Mouse (Mus musculus) midbrain, embryonic 15.5 days (tissue): ENCODE results near the gene Sp6. TPM values are rescaled to one million over a fixed set of nuclear protein-coding genes. Genes with fewer than 3 reads are reported as not detected.

Source experiments
- ATAC-seq: fragments of 200-750 bp; cut with Nextera tagmentation; replicated peaks from 2 replicates; pipeline ENCODE4 v1.8.0; 2017; ENCODE audit warnings: moderate TSS enrichment
- H3K27ac ChIP-seq: fragments of 300-500 bp; sonication (generic); 2 replicates; pipeline ENCODE4 v1.5.1; 2015; ENCODE audit warnings: mild to moderate bottlenecking, inconsistent platforms
- H3K27me3 ChIP-seq: fragments of 300-500 bp; sonication (generic); replicated peaks from 2 replicates; pipeline ENCODE4 v1.6.1; 2015; ENCODE audit warnings: inconsistent platforms
- H3K36me3 ChIP-seq: fragments of 300-500 bp; sonication (generic); replicated peaks from 2 replicates; pipeline ENCODE4 v1.6.1; 2015; ENCODE audit warnings: inconsistent platforms
- H3K4me1 ChIP-seq: fragments of 300-500 bp; sonication (generic); 2 replicates; pipeline ENCODE4 v1.6.1; 2015; ENCODE audit warnings: inconsistent platforms
- H3K4me2 ChIP-seq: fragments of 300-500 bp; sonication (generic); 2 replicates; pipeline ENCODE4 v1.6.1; 2015; ENCODE audit warnings: inconsistent platforms, mild to moderate bottlenecking, moderate library complexity
- H3K4me3 ChIP-seq: fragments of 300-500 bp; sonication (generic); 2 replicates; pipeline ENCODE4 v1.5.1; 2015; ENCODE audit warnings: mild to moderate bottlenecking, inconsistent platforms
- H3K9ac ChIP-seq: fragments of 300-500 bp; sonication (generic); 2 replicates; pipeline ENCODE4 v1.6.1; 2015; ENCODE audit warnings: mild to moderate bottlenecking, inconsistent platforms
- H3K9me3 ChIP-seq: fragments of 300-500 bp; sonication (generic); 2 replicates; pipeline ENCODE4 v1.6.1; 2016; ENCODE audit warnings: inconsistent platforms
- WGBS: fragments of 180-500 bp; shearing (Covaris S2); methylation state at CpG from one replicate; pipeline ENCODE4 v1.1.7; 2015; ENCODE audit warnings: mixed read lengths; 5-methylcytosine and 5-hydroxymethylcytosine counted together
- polyA plus RNA-seq: library from polyadenylated mRNA; unstranded; fragments of >200 nt; fragmentation: Nextera tagmentation; extraction: Ambion mirVana; gene quantifications from 2 replicates; pipeline ENCODE4 v1.2.1, GENCODE M21; 2015

Sp6 gene
- 0.37 TPM in 1 of 2 replicates, not detected in the other for polyA plus RNA-seq

DNA sequence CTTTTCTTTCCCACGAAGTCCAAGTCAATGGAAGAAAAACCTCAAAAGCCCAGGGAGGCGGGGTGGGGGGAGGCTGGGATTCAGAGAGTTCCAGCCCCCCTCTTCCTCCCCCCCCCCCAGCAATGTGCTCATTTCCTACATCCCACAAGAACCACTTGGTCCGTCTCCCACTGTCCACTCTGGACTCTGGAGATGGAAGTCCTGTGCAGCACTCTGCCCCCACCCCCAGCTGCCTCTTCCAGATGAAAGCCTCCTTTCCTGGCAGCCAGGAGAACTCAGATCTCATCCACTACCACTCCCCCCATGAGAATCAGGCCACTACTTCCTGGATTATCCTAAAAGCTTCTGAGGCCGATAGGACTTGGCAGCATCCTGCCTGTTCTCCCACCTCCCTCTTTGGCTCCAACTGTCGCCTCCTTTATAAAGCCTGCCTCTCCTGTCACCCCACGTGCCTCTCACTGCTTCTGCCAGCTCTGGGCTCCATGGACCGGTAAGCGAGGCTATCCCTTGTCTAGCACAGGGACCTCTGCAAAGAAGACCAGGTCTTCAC lies at the start of gene Sp6:
Gene Sp6, plus strand, starts transcription at position 274 of the 550 bp plus-strand sequence.
- no peaks in the 10 kb centered on the region for H3K9me3 ChIP-seq
- no peak within 1 kb of the TSS for H3K27ac ChIP-seq
- no peaks in the 10 kb centered on the region for H3K36me3 ChIP-seq
- no peak within 1 kb of the TSS for H3K4me2 ChIP-seq
- no peak for ATAC-seq
- H3K4me3 ChIP-seq, result no peak within 1 kb of the TSS
- H3K27me3 ChIP-seq, result peaks cover 42% of the 10 kb centered on the region
- H3K9ac ChIP-seq, result no peak within 1 kb of the TSS
- H3K4me1 ChIP-seq, result peaks cover under 1% of the 10 kb centered on the region; the same call in 1 of the 2 replicates
- WGBS, result 27% methylated on average over 8 of the region's 8 CpGs

GRCm38 (mm10) chr11:96963580-96963979 lies 49.6 kb upstream of the Sp6 start:
- Histone ChIP-seq H3K4me3 (no peak overlapping the region), H3K4me2 (no peak overlapping the region), H3K27ac (no peak overlapping the region), H3K27me3 (no peaks in the 10 kb centered on the region), H3K4me1 (peaks cover 7% of the 10 kb centered on the region; the same call in 1 of the 2 replicates), H3K9ac (no peak overlapping the region), H3K36me3 (peaks cover 25% of the 10 kb centered on the region), H3K9me3 (no peaks in the 10 kb centered on the region)
- peak; percentile 52; the same call in 1 of the 2 replicates for ATAC-seq
- 17% methylated on average over 8 of the region's 8 CpGs for WGBS

DNA sequence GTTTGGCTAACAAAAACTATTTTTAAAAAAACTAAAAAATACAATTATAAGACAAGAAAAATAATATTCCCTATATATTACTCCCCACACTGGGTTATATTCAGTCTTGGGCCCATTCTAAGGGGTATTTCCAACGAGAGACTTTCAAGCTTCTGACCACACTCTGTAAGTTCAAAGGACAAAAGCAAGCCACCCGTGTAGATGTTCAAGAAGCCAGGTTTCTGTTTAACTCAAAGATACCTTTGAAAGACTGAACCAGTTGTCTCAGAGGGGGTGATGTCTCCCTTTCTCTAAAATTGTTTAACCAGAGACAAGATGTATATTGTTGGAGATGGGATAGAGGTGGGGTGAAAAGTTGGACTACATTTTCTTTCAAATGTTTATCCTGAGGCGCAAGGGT lies 47.0 kb upstream of the Sp6 start:
- Histone ChIP-seq H3K9me3 (no peaks in the 10 kb centered on the region), H3K27me3 (no peaks in the 10 kb centered on the region), H3K4me2 (no peak overlapping the region), H3K27ac (no peak overlapping the region), H3K4me1 (peaks cover 16% of the 10 kb centered on the region; the same call in 1 of the 2 replicates), H3K9ac (no peak overlapping the region), H3K4me3 (no peak overlapping the region), H3K36me3 (0 out of 2 replicates have a peak, but pooled peaks cover 8% of the 10 kb centered on the region)
- 92% methylated on average over 3 of the region's 3 CpGs for WGBS
- no peak for ATAC-seq

- Histone ChIP-seq H3K9me3 (no peaks in the 10 kb centered on the region), H3K4me1 (peaks cover 16% of the 10 kb centered on the region; the same call in 1 of the 2 replicates), H3K4me3 (no peak overlapping the region), H3K4me2 (no peak overlapping the region), H3K27ac (no peak overlapping the region), H3K27me3 (no peaks in the 10 kb centered on the region), H3K9ac (no peak overlapping the region), H3K36me3 (0 out of 2 replicates have a peak, but pooled peaks cover under 1% of the 10 kb centered on the region)
- WGBS, result 89% methylated on average over 13 of the region's 13 CpGs
- ATAC-seq, result no peak
These were observed 46.2 kb upstream of the Sp6 start for GRCm38 (mm10) chr11:96966914-96967543.

DNA sequence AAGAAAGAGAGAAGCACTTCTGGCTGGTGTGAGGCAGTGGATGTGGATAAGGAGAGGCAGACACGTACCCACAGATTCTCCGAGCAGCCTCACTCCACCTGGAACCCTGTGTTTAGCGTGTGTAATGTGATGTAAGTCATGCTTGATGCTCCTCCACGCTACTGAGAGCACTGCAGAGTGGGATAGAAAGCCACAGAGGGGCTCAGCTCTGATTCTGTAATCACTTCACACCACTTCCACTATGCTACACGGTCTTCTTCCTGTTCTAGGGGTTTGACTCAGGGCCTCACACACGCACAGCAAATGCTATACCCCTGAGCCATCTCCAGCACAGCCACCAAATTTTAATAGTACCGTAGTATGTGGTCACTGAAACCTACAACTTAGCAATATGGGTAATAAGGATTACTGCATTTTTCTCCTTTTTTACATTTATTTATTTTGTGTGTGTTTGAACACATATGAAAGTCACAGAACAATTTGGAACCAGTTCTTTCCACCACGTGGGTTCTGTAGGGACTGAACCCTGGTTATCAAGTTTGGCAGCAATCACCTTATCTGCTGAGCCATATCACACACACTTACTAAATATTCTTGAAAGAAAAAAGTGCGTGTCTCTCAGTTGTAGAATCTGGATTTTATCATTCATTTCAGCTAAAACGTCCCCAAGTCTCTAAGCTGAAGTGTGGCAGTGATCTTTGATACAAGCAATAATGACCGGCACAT lies 45.5 kb upstream of the Sp6 start:
- no peak overlapping the region for H3K27ac ChIP-seq
- H3K9ac ChIP-seq, result no peak overlapping the region
- WGBS, result 89% methylated on average over 11 of the region's 11 CpGs
- H3K4me1 ChIP-seq, result peaks cover 21% of the 10 kb centered on the region
- no peak overlapping the region for H3K4me3 ChIP-seq
- ATAC-seq, result no peak
- no peaks in the 10 kb centered on the region for H3K27me3 ChIP-seq
- H3K9me3 ChIP-seq, result no peaks in the 10 kb centered on the region
- no peaks in the 10 kb centered on the region for H3K36me3 ChIP-seq
- H3K4me2 ChIP-seq, result no peak overlapping the region

GRCm38 (mm10) chr11:96968476-96968875 lies 44.7 kb upstream of the Sp6 start:
- Histone ChIP-seq H3K9me3 (no peaks in the 10 kb centered on the region), H3K4me3 (no peak overlapping the region), H3K9ac (no peak overlapping the region), H3K4me1 (peaks cover 24% of the 10 kb centered on the region), H3K27ac (no peak overlapping the region), H3K36me3 (no peaks in the 10 kb centered on the region), H3K27me3 (no peaks in the 10 kb centered on the region), H3K4me2 (no peak overlapping the region)
- ATAC-seq, result no peak
- WGBS, result 75% methylated on average over 6 of the region's 6 CpGs

DNA sequence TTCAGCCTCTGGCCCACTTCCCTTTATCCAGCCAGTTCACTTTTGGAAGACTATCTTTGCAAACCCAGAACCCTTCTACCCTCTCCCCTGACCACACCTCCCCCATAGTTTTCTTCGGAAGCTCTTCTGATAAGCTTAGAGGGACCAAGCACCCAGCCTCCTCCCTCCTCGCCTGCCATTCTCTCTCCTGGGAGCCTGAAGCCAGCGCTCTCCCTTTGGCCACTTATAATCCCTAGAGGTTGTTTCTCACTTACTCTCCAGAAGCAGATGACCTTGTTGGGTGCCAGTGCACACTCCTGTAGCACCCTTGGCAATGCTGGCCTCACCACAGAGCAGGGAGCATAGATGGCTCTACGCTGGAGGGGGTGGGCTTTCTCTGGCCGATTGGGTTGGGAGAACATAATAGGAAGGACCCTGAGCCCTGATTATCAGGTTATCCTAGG lies 43.9 kb upstream of the Sp6 start:
- Histone ChIP-seq H3K36me3 (no peaks in the 10 kb centered on the region), H3K27me3 (no peaks in the 10 kb centered on the region), H3K9me3 (no peaks in the 10 kb centered on the region), H3K4me3 (no peak overlapping the region), H3K4me2 (no peak overlapping the region), H3K4me1 (peaks cover 28% of the 10 kb centered on the region), H3K9ac (no peak overlapping the region), H3K27ac (0 out of 2 replicates have a peak overlapping the region, but pooled peaks have one; percentile 13)
- WGBS, result 64% methylated on average over 5 of the region's 5 CpGs
- ATAC-seq, result no peak

- Histone ChIP-seq H3K4me3 (no peak overlapping the region), H3K9me3 (no peaks in the 10 kb centered on the region), H3K4me2 (no peak overlapping the region), H3K27me3 (no peaks in the 10 kb centered on the region), H3K9ac (no peak overlapping the region), H3K4me1 (peaks cover 28% of the 10 kb centered on the region), H3K36me3 (no peaks in the 10 kb centered on the region), H3K27ac (0 out of 2 replicates have a peak overlapping the region, but pooled peaks have one; percentile 13)
- 62% methylated on average over 1 of the region's 1 CpGs for WGBS
- no peak for ATAC-seq
These were observed 43.4 kb upstream of the Sp6 start for GRCm38 (mm10) chr11:96969746-96970145.

- H3K4me1 ChIP-seq, result peaks cover 28% of the 10 kb centered on the region
- no peaks in the 10 kb centered on the region for H3K27me3 ChIP-seq
- H3K27ac ChIP-seq, result no peak overlapping the region
- no peak overlapping the region for H3K9ac ChIP-seq
- H3K36me3 ChIP-seq, result no peaks in the 10 kb centered on the region
- 86% methylated on average over 3 of the region's 3 CpGs for WGBS
- no peak overlapping the region for H3K4me3 ChIP-seq
- H3K9me3 ChIP-seq, result no peaks in the 10 kb centered on the region
- no peak overlapping the region for H3K4me2 ChIP-seq
- no peak for ATAC-seq
These were observed 42.9 kb upstream of the Sp6 start for GRCm38 (mm10) chr11:96970341-96970740.

- 63% methylated on average over 5 of the region's 5 CpGs for WGBS
- H3K27me3 ChIP-seq, result no peaks in the 10 kb centered on the region
- no peaks in the 10 kb centered on the region for H3K36me3 ChIP-seq
- ATAC-seq, result no peak
- H3K4me2 ChIP-seq, result no peak overlapping the region
- H3K4me1 ChIP-seq, result peaks cover 41% of the 10 kb centered on the region
- peak overlapping the region; percentile 61; the same call in 1 of the 2 replicates for H3K27ac ChIP-seq
- no peaks in the 10 kb centered on the region for H3K9me3 ChIP-seq
- H3K9ac ChIP-seq, result no peak overlapping the region
- no peak overlapping the region for H3K4me3 ChIP-seq
These were observed 40.3 kb upstream of the Sp6 start for GRCm38 (mm10) chr11:96972906-96973305.

DNA sequence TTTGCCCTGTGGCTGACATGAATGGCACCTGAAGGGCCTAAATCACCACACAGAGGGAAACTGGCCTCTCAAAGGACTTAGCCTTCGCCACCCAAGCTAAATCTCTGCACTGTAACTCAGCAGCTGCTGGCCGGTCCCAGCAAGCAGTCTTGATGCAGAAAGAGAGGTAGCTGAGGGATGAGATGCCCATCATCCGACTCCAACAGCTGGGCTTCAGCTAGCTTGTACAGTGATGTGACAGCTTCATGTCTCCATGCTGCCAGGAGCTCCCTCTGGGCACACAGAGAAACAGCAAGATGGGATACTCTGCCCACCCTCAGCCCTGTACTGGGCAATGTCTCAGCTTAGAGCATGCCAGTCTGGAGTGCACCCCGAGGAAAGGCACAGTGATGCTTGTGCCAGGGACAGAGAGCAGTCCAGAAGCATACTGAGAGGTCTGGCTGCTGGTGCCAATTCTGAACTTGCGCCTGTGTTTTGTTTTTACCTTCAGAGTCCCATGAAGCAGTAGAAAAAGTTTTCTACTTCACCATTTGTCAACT lies 39.7 kb upstream of the Sp6 start:
- H3K27ac ChIP-seq, result peak overlapping the region; percentile 61
- H3K9ac ChIP-seq, result 0 out of 2 replicates have a peak overlapping the region, but pooled peaks have one; percentile 12
- ATAC-seq, result no peak
- H3K9me3 ChIP-seq, result no peaks in the 10 kb centered on the region
- H3K4me1 ChIP-seq, result peaks cover 45% of the 10 kb centered on the region
- H3K36me3 ChIP-seq, result no peaks in the 10 kb centered on the region
- 62% methylated on average over 5 of the region's 5 CpGs for WGBS
- H3K4me2 ChIP-seq, result no peak overlapping the region
- no peak overlapping the region for H3K4me3 ChIP-seq
- H3K27me3 ChIP-seq, result no peaks in the 10 kb centered on the region

DNA sequence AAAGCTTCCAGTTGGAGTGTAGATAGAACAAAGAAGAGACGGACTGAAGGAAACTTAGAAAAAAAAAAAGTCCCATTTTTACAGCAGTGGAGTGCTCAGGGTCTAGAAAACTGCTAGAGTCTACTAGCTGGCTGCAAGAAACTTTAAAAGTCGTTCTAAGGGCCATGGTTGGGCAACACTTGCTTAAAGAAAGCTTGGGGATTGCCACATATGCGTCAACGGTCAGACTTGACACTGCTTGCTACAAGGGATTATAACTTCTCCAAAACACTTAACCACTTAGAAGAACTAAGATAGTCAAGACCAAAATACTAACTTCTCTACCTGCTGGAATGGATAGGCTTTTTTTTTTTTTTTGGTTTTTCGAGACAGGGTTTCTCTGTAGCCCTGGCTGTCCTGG lies 38.4 kb upstream of the Sp6 start:
- no peak for ATAC-seq
- 87% methylated on average over 5 of the region's 5 CpGs for WGBS
- Histone ChIP-seq H3K36me3 (no peaks in the 10 kb centered on the region), H3K4me3 (no peak overlapping the region), H3K9ac (no peak overlapping the region), H3K4me2 (no peak overlapping the region), H3K4me1 (peaks cover 40% of the 10 kb centered on the region), H3K27ac (no peak overlapping the region), H3K9me3 (no peaks in the 10 kb centered on the region), H3K27me3 (no peaks in the 10 kb centered on the region)
